Comparison of ENCODE assay signal across 9 mouse cellular contexts in genomic region chr14:54640946-54641304, GRCm38 (mm10). TPM values are rescaled to one million over a fixed set of nuclear protein-coding genes. Genes with fewer than 3 reads are reported as not detected.
DNase-seq lines count a peak whose midpoint lies in the region; ATAC-seq and TF ChIP-seq lines count a peak whose summit lies in the region.
"Had no signal": no experiment of that assay in that cellular context is flagged by ENCODE, and none has a peak within 500 bp of the region (broad histone marks: within the 10 kb centered on the region; RNA-seq: fewer than 3 reads in every experiment).

Gene Gm17606 (plus strand): TSS chr14:54640952.

- peak within 1 kb of the TSS; percentile 94 for H3K4me2 ChIP-seq in kidney, embryonic 16.5 days (replicated peaks; ENCODE audit: low read depth, low read length)
- peak within 1 kb of the TSS; percentile 97 for H3K4me2 ChIP-seq in hindbrain, embryonic 15.5 days
- peak within 1 kb of the TSS; percentile 92 for H3K4me2 ChIP-seq in midbrain, embryonic 15.5 days

- peak within 1 kb of the TSS; percentile 60 for H3K4me3 ChIP-seq in kidney, embryonic 16.5 days (ENCODE audit: low read length)
- peak within 1 kb of the TSS; percentile 44 for H3K4me3 ChIP-seq in cortical plate, adult 2 months (ENCODE audit: insufficient read depth, low read length)
- peak within 1 kb of the TSS; percentile 86 for H3K4me3 ChIP-seq in hindbrain, embryonic 15.5 days
- H3K4me3 ChIP-seq in midbrain, embryonic 15.5 days: peak within 1 kb of the TSS; percentile 60

- H3K27ac ChIP-seq in kidney, embryonic 16.5 days (ENCODE audit: low read length): peak within 1 kb of the TSS; percentile 78
- H3K27ac ChIP-seq in cortical plate, adult 2 months (ENCODE audit: insufficient read depth, low read length): no peak within 1 kb of the TSS
- H3K27ac ChIP-seq in hindbrain, embryonic 15.5 days (replicated peaks): peak within 1 kb of the TSS; percentile 92
- H3K27ac ChIP-seq in midbrain, embryonic 15.5 days: peak within 1 kb of the TSS; percentile 91

- H3K9me3 ChIP-seq in kidney, embryonic 16.5 days (ENCODE audit: low read length): no peaks in the 10 kb centered on the region
- no peaks in the 10 kb centered on the region for H3K9me3 ChIP-seq in hindbrain, embryonic 15.5 days
- no peaks in the 10 kb centered on the region for H3K9me3 ChIP-seq in midbrain, embryonic 15.5 days

- TF ChIP-seq CTCF in cortical plate, adult 2 months (IDR thresholded peaks at IDR 0.05; ENCODE audit: extremely low read depth, insufficient read depth, low read length): no peak

- DNase-seq in kidney, postnatal 14 days: no peak
- no peak for DNase-seq in embryo, embryonic 10.5 days (ENCODE audit: low spot score)
- no peak for DNase-seq in gastrocnemius, adult 18-20 months (ENCODE audit: low spot score)
- no peak for DNase-seq in right cerebral cortex, postnatal 14 days

- no peaks in the 10 kb centered on the region for H3K27me3 ChIP-seq in kidney, embryonic 16.5 days (ENCODE audit: insufficient read depth, low read length)
- H3K27me3 ChIP-seq in hindbrain, embryonic 15.5 days: no peaks in the 10 kb centered on the region
- H3K27me3 ChIP-seq in midbrain, embryonic 15.5 days (replicated peaks): no peaks in the 10 kb centered on the region

- TF ChIP-seq POLR2A in cortical plate, adult 2 months (IDR thresholded peaks at IDR 0.05; ENCODE audit: extremely low read depth, insufficient read depth, low read length): no peak

- H3K36me3 ChIP-seq in kidney, embryonic 16.5 days (ENCODE audit: insufficient read depth, low read length): peaks cover 53% of the 10 kb centered on the region
- peaks cover 40% of the 10 kb centered on the region for H3K36me3 ChIP-seq in hindbrain, embryonic 15.5 days
- peaks cover 44% of the 10 kb centered on the region for H3K36me3 ChIP-seq in midbrain, embryonic 15.5 days (replicated peaks)

- no peak; the same call in 1 of the 2 replicates for ATAC-seq in kidney, embryonic 16.5 days (ENCODE audit: low FRiP score, low TSS enrichment)
- no peak for ATAC-seq in hindbrain, embryonic 15.5 days (ENCODE audit: low FRiP score, low read depth)
- ATAC-seq in midbrain, embryonic 15.5 days (replicated peaks): no peak

- peaks cover 15% of the 10 kb centered on the region for H3K4me1 ChIP-seq in kidney, embryonic 16.5 days (ENCODE audit: insufficient read depth, low read length)
- no peaks in the 10 kb centered on the region for H3K4me1 ChIP-seq in cortical plate, adult 2 months (ENCODE audit: control insufficient read depth, insufficient read depth, low read length)
- H3K4me1 ChIP-seq in hindbrain, embryonic 15.5 days (replicated peaks): peaks cover 30% of the 10 kb centered on the region
- peaks cover 23% of the 10 kb centered on the region for H3K4me1 ChIP-seq in midbrain, embryonic 15.5 days

- under 1% methylated on average over 17 of the region's 28 CpGs for whole genome bisulfite sequencing in kidney, embryonic 16.5 days
- WGBS in hindbrain, embryonic 15.5 days: 2% methylated on average over 26 of the region's 28 CpGs
- under 1% methylated on average over 28 of the region's 28 CpGs for WGBS in midbrain, embryonic 15.5 days

- H3K9ac ChIP-seq in kidney, embryonic 16.5 days (replicated peaks; ENCODE audit: low read length): peak within 1 kb of the TSS; percentile 68
- peak within 1 kb of the TSS; percentile 98 for H3K9ac ChIP-seq in hindbrain, embryonic 15.5 days
- peak within 1 kb of the TSS; percentile 91 for H3K9ac ChIP-seq in midbrain, embryonic 15.5 days

RNA-seq across cellular contexts. Expression of gene Gm17606, which starts in this region (rescaled TPM):
- not detected in 2 replicates for polyA plus RNA-seq in kidney, embryonic 16.5 days (2015; fragmentation: Nextera tagmentation; extraction: Ambion mirVana)
- polyA plus RNA-seq in cortical plate, adult 2 months (2012; rRNA removed): not detected in 2 replicates
- not detected in 2 replicates for polyA plus RNA-seq in hindbrain, embryonic 15.5 days (2015; fragmentation: Nextera tagmentation; extraction: Ambion mirVana)
- polyA plus RNA-seq in midbrain, embryonic 15.5 days (2015; fragmentation: Nextera tagmentation; extraction: Ambion mirVana): not detected in 2 replicates
- not detected for total RNA-seq in gastrocnemius, adult 18-20 months (2021)
- total RNA-seq: gastrocnemius, postnatal 36 days had no signal
